Mouse (Mus musculus): ENCODE results near the gene Cpne6. TPM values are rescaled to one million over a fixed set of nuclear protein-coding genes. Genes with fewer than 3 reads are reported as not detected.
A peak's percentile ranks its signal among the peaks of the same experiment; 100 is the strongest.

The Cpne6 gene
- polyA plus RNA-seq, 1 experiment from 2014 or later: not detected

DNA sequence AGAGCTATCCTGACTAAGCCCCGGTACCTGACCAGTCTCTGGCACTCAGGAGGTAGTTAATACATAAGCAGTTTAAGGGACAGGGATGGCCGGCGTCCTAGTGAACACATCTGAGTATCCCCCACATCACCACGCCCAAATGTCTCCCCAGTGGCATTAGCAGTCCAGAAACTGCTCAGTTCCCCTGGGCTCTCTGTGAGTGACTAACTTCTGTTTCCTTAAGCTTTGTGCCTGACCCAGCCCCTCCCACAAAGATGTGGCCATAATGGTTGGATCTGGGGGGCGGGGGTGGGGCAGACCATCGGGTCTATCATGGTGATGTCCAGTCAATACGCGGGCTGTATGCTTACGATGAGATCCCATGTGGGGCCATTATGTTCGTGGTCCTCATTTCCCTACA, 705 bp upstream of the Cpne6 start:
- Histone ChIP-seq H3K4me3 (no peak overlapping the region), H3K4me2 (no peak overlapping the region), H3K27me3 (replicated peaks) (peaks cover 79% of the 10 kb centered on the region), H3K9ac (no peak overlapping the region), H3K36me3 (no peaks in the 10 kb centered on the region), H3K9me3 (replicated peaks) (no peaks in the 10 kb centered on the region), H3K27ac (no peak overlapping the region), H3K4me1 (peaks cover 28% of the 10 kb centered on the region)
- no peak for ATAC-seq
- WGBS (ENCODE audit: insufficient replicate concordance): 70% methylated on average over 10 of the region's 10 CpGs

DNA sequence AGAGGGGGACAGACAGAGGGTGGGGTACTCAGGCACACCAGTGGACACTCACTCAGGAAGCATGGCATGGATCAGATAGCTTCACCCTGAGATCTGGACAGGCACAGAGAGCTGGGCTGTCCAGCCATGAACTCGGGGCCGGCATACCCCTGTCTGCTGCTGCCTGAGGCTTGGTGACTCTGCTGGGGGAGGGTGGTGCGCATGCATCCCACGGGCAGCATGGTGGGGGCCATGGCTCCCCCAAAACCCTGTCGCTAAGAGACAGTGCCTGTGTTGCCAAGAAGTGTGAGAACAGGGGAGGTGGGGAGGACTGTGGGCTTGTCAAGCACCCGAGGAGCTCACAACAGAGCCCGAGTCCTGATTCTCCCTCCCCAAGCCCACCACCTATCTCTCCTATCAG, 792 bp downstream of the Cpne6 start:
- WGBS (ENCODE audit: insufficient replicate concordance): 40% methylated on average over 7 of the region's 7 CpGs
- ATAC-seq: no peak; the same call in 1 of the 2 replicates
- Histone ChIP-seq H3K9me3 (replicated peaks) (no peaks in the 10 kb centered on the region), H3K4me2 (no peak overlapping the region), H3K4me3 (no peak overlapping the region), H3K27me3 (replicated peaks) (peaks cover 90% of the 10 kb centered on the region), H3K27ac (no peak overlapping the region), H3K4me1 (peaks cover 30% of the 10 kb centered on the region), H3K9ac (no peak overlapping the region), H3K36me3 (no peaks in the 10 kb centered on the region)

GRCm38 (mm10) chr14:55513927-55514326, 3.7 kb downstream of the Cpne6 start:
- peak overlapping the region; percentile 25 for H3K4me2 ChIP-seq
- H3K27ac ChIP-seq: no peak overlapping the region
- no peak overlapping the region for H3K4me3 ChIP-seq
- peak; percentile 65 for ATAC-seq
- no peak overlapping the region for H3K9ac ChIP-seq
- WGBS (ENCODE audit: insufficient replicate concordance): 25% methylated on average over 10 of the region's 10 CpGs
- no peaks in the 10 kb centered on the region for H3K36me3 ChIP-seq
- H3K27me3 ChIP-seq (replicated peaks): peaks cover 97% of the 10 kb centered on the region
- peaks cover 30% of the 10 kb centered on the region for H3K4me1 ChIP-seq
- no peaks in the 10 kb centered on the region for H3K9me3 ChIP-seq (replicated peaks)

DNA sequence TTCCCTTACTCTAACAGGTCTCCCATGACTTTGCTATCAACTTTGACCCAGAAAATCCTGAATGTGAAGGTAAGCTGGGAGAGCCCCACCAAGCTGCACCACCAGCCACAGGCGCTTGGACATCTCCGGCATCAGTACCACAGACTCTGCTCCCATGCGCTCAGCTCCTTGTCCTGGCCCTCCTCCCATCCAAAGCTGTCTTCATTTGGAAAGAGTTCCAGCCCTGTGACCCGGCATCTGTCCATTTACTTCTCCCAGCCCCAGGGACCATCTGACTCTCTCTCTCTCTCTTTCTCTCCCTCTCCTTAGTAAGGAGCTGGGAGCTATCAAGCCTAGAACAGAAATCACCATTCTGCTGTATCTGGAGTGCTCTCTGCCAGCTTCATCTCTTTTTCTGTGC, 5.6 kb downstream of the Cpne6 start:
- H3K27ac ChIP-seq: no peak overlapping the region
- no peak overlapping the region for H3K4me3 ChIP-seq
- ATAC-seq: no peak
- no peak overlapping the region for H3K4me2 ChIP-seq
- peaks cover 29% of the 10 kb centered on the region for H3K4me1 ChIP-seq
- no peak overlapping the region for H3K9ac ChIP-seq
- H3K36me3 ChIP-seq: no peaks in the 10 kb centered on the region
- H3K27me3 ChIP-seq (replicated peaks): peaks cover 99% of the 10 kb centered on the region
- H3K9me3 ChIP-seq (replicated peaks): no peaks in the 10 kb centered on the region
- 72% methylated on average over 4 of the region's 4 CpGs for WGBS (ENCODE audit: insufficient replicate concordance)

DNA sequence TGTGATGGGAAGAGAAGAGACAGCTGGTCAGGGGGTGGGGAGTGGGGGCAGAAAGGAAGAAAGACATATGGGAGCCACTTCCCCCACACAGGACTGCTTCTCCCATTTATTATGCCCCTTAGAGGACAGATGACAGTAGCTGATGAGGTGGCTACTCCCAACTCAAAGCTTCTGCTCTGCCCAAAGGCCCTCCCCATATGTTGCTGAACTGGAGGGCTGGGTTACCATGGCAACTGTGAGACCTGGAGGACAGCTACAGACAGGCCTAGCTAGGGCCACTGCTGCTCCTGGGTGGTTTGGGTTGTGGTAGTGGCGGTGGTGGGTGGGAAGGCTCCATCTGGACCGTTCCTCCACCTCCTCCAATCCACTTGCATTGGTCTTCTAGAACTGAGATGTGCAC, 8.7 kb downstream of the Cpne6 start:
- no peak for ATAC-seq
- Histone ChIP-seq H3K36me3 (no peaks in the 10 kb centered on the region), H3K9ac (no peak overlapping the region), H3K4me2 (no peak overlapping the region), H3K4me1 (peaks cover 18% of the 10 kb centered on the region), H3K27me3 (replicated peaks) (peaks cover 100% of the 10 kb centered on the region), H3K27ac (no peak overlapping the region), H3K9me3 (replicated peaks) (no peaks in the 10 kb centered on the region), H3K4me3 (no peak overlapping the region)
- 63% methylated on average over 2 of the region's 2 CpGs for WGBS (ENCODE audit: insufficient replicate concordance)

GRCm38 (mm10) chr14:55519604-55520003, 9.4 kb downstream of the Cpne6 start:
- Histone ChIP-seq H3K9ac (no peak overlapping the region), H3K4me2 (no peak overlapping the region), H3K4me1 (peaks cover 18% of the 10 kb centered on the region), H3K4me3 (no peak overlapping the region), H3K27me3 (replicated peaks) (peaks cover 100% of the 10 kb centered on the region), H3K27ac (no peak overlapping the region), H3K36me3 (no peaks in the 10 kb centered on the region), H3K9me3 (replicated peaks) (no peaks in the 10 kb centered on the region)
- 50% methylated on average over 4 of the region's 4 CpGs for WGBS (ENCODE audit: insufficient replicate concordance)
- ATAC-seq: no peak

- peaks cover 100% of the 10 kb centered on the region for H3K27me3 ChIP-seq (replicated peaks)
- H3K27ac ChIP-seq: no peak overlapping the region
- H3K4me3 ChIP-seq: peak overlapping the region; percentile 49
- H3K4me2 ChIP-seq: peak overlapping the region; percentile 68
- peaks cover 19% of the 10 kb centered on the region for H3K4me1 ChIP-seq
- ATAC-seq: no peak
- no peaks in the 10 kb centered on the region for H3K36me3 ChIP-seq
- H3K9ac ChIP-seq: peak overlapping the region; percentile 34
- no peaks in the 10 kb centered on the region for H3K9me3 ChIP-seq (replicated peaks)
- WGBS (ENCODE audit: insufficient replicate concordance): 1% methylated on average over 61 of the region's 61 CpGs
Measured at GRCm38 (mm10) chr14:55520451-55521361, 10.5 kb downstream of the Cpne6 start.

GRCm38 (mm10) chr14:55524062-55524461, 13.8 kb downstream of the Cpne6 start:
- peaks cover 19% of the 10 kb centered on the region for H3K4me1 ChIP-seq
- no peak overlapping the region for H3K4me3 ChIP-seq
- H3K27ac ChIP-seq: no peak overlapping the region
- WGBS (ENCODE audit: insufficient replicate concordance): 38% methylated on average over 4 of the region's 4 CpGs
- no peaks in the 10 kb centered on the region for H3K9me3 ChIP-seq (replicated peaks)
- H3K27me3 ChIP-seq (replicated peaks): peaks cover 82% of the 10 kb centered on the region
- no peaks in the 10 kb centered on the region for H3K36me3 ChIP-seq
- H3K9ac ChIP-seq: no peak overlapping the region
- ATAC-seq: no peak
- H3K4me2 ChIP-seq: no peak overlapping the region

DNA sequence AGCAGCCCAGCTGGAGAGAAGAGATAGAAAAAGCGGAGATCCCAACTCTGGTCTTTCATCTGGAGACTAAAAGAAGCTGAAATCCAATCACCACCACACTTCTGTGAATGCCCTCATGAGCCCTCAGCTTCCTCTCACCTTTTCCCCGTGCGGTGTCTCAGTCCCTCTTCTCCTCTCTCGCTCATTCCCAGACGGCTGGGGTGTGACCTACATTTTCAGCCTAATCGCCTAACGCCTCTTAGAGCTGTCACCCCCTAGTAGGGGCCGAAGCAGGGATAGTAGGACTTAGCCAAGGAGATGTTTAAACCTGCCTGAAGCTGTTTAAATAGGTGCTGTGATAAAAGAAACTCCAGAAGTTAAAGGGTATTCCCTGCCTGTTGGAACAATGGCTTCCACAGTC, 14.5 kb downstream of the Cpne6 start, which contains the start of gene Nrl:
Gene Nrl, minus strand, starts transcription at position 197 of the 400 bp plus-strand sequence.
- Histone ChIP-seq H3K27me3 (replicated peaks) (peaks cover 82% of the 10 kb centered on the region), H3K4me3 (no peak within 1 kb of the TSS), H3K9me3 (replicated peaks) (no peaks in the 10 kb centered on the region), H3K9ac (no peak within 1 kb of the TSS), H3K4me2 (no peak within 1 kb of the TSS), H3K36me3 (no peaks in the 10 kb centered on the region), H3K27ac (no peak within 1 kb of the TSS), H3K4me1 (peaks cover 19% of the 10 kb centered on the region)
- ATAC-seq: no peak
- WGBS (ENCODE audit: insufficient replicate concordance): 16% methylated on average over 8 of the region's 8 CpGs

- no peak overlapping the region for H3K4me2 ChIP-seq
- H3K36me3 ChIP-seq: no peaks in the 10 kb centered on the region
- no peak overlapping the region for H3K27ac ChIP-seq
- H3K9ac ChIP-seq: no peak overlapping the region
- H3K9me3 ChIP-seq (replicated peaks): no peaks in the 10 kb centered on the region
- no peak for ATAC-seq
- H3K27me3 ChIP-seq (replicated peaks): peaks cover 76% of the 10 kb centered on the region
- WGBS (ENCODE audit: insufficient replicate concordance): 66% methylated on average over 2 of the region's 2 CpGs
- H3K4me3 ChIP-seq: no peak overlapping the region
- peaks cover 9% of the 10 kb centered on the region; the same call in 1 of the 2 replicates for H3K4me1 ChIP-seq
Measured at GRCm38 (mm10) chr14:55526674-55527073, 16.4 kb downstream of the Cpne6 start.

GRCm38 (mm10) chr14:55527940-55528339, 17.7 kb downstream of the Cpne6 start:
- no peak overlapping the region for H3K4me2 ChIP-seq
- WGBS (ENCODE audit: insufficient replicate concordance): 8% methylated on average over 3 of the region's 3 CpGs
- H3K9ac ChIP-seq: no peak overlapping the region
- no peaks in the 10 kb centered on the region for H3K9me3 ChIP-seq (replicated peaks)
- no peak overlapping the region for H3K4me3 ChIP-seq
- no peaks in the 10 kb centered on the region for H3K36me3 ChIP-seq
- peaks cover 9% of the 10 kb centered on the region; the same call in 1 of the 2 replicates for H3K4me1 ChIP-seq
- no peak overlapping the region for H3K27ac ChIP-seq
- H3K27me3 ChIP-seq (replicated peaks): peaks cover 66% of the 10 kb centered on the region
- no peak for ATAC-seq

DNA sequence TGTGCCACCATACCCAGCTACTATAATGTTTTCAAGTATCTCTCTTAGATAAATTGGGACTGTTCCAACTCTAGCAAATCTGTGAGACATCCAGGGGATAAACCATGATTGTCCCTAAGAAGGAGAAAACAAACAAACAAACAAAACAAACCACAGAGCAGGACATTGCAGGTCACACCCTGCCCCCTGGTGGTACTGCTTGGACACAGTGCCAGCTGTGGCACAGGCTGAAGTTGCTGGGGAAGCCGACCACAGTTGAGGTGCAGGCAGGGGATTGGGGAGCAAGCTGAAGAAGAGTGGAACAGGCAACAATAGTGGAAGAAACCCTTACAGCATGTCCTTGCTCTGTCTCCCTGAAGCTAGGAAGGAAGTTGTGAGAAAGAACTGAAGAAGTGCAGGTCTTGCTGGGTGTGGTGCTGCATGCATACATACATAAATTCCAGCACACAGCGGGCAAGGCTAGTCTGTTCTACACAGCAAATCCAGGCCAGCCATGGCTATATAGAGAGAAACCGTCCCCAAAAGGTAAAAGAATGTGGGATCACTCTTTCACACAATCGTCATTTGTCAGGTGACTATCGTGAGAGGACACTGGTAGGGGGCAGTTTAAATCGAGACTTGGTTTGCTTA, 26.0 kb downstream of the Cpne6 start:
- Histone ChIP-seq H3K4me1 (peaks cover 37% of the 10 kb centered on the region), H3K9ac (no peak overlapping the region), H3K9me3 (replicated peaks) (no peaks in the 10 kb centered on the region), H3K27ac (no peak overlapping the region), H3K4me2 (no peak overlapping the region), H3K4me3 (no peak overlapping the region), H3K36me3 (no peaks in the 10 kb centered on the region), H3K27me3 (replicated peaks) (0 out of 2 replicates have a peak, but pooled peaks cover 8% of the 10 kb centered on the region)
- ATAC-seq: no peak
- 42% methylated on average over 6 of the region's 6 CpGs for WGBS (ENCODE audit: insufficient replicate concordance)

Data from liver, embryonic 12.5 days (tissue).